Mouse (Mus musculus) erythroblast, embryonic 14.5 days (primary cell): Measurements from ENCODE around the gene Rft1. TPM values are rescaled to one million over a fixed set of nuclear protein-coding genes. Genes with fewer than 3 reads are reported as not detected.

Experiments used
- H3K27me3 ChIP-seq: 2 replicates; pipeline ENCODE4 v1.6.1; 2012; ENCODE audit warnings: inconsistent platforms; ENCODE audit not compliant: control insufficient read depth
- H3K36me3 ChIP-seq: 2 replicates; pipeline ENCODE4 v1.6.1; 2012; ENCODE audit warnings: mild to moderate bottlenecking, inconsistent platforms; ENCODE audit not compliant: control insufficient read depth
- H3K4me1 ChIP-seq: 2 replicates; pipeline ENCODE4 v1.6.1; 2012; ENCODE audit warnings: inconsistent platforms; ENCODE audit not compliant: control insufficient read depth
- H3K4me3 ChIP-seq: replicated peaks from 2 replicates; pipeline ENCODE3; 2012; ENCODE audit warnings: moderate library complexity, mild to moderate bottlenecking, inconsistent platforms
- H3K9me3 ChIP-seq: 2 replicates; pipeline ENCODE4 v1.6.1; 2012; ENCODE audit warnings: low read length, inconsistent platforms, mixed read lengths; ENCODE audit not compliant: control insufficient read depth
- GATA1 ChIP-seq: IDR thresholded peaks from 2 replicates; pipeline ENCODE4 v1.6.1; 2012; ENCODE audit warnings: low read length, inconsistent platforms, mixed read lengths
- TAL1 ChIP-seq: IDR thresholded peaks from 3 replicates; pipeline ENCODE4 v1.6.1; 2012; ENCODE audit warnings: low read length, inconsistent platforms, mixed read lengths
- polyA plus RNA-seq: library from polyadenylated mRNA; stranded (reverse); fragments of >175 nt; gene quantifications from 2 replicates; pipeline ENCODE4 v1.2.3, GENCODE M21; 2012

Gene Rft1
- polyA plus RNA-seq, 1 experiment = 0.05 TPM

DNA sequence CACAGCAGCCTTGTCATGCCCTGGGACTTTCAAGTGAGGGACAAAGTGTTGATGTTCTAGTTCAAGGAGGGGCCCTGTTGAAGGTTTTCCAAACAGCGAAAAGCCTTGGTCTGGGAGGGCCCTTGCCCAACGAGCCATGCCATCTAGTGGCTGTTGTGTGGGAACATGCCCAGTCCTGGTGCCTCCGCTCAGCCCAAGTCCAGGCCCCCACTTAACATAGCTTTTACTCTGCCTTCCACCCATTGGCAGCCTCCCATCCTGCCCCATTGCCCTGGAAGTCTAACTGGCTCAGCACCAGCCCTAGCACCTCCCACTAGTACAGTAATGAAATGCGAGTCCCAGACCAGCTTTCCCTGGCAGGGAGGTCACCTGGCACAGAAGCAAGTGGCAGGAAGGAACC lies 3.2 kb upstream of the Rft1 start:
- Histone ChIP-seq H3K36me3 (no peaks in the 10 kb centered on the region), H3K27me3 (no peaks in the 10 kb centered on the region), H3K9me3 (no peaks in the 10 kb centered on the region), H3K4me3 (no peak overlapping the region), H3K4me1 (peaks cover 20% of the 10 kb centered on the region)
- TF ChIP-seq GATA1 = no peak
- TF ChIP-seq TAL1 = no peak

DNA sequence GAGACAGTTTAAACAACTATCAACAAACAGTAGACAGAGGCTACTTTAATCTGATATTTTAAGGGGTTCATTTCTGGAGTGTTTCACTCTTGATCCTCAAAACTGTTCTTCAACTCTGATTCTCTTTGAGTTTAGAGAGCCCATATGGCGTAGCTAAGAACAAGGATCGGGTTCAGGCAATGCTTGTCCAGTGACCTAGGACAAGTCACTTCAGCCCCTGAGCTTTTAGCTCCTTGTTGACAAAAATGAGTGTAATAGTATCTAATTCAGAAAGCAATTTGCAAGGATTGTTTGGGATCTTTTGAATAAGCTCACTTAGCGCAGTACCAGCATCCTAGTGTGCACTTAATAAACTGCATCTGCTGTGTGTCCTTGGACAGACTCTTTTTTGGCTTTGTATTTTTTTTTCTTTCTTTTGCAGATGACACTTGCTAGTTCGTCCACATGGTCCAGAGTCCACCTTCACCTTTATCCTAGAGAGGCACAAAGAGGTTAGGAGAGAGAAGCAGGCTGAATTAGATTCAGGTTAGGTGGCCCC lies 600 bp downstream of the Rft1 start:
- no peak for TF ChIP-seq GATA1
- TF ChIP-seq TAL1 = no peak

DNA sequence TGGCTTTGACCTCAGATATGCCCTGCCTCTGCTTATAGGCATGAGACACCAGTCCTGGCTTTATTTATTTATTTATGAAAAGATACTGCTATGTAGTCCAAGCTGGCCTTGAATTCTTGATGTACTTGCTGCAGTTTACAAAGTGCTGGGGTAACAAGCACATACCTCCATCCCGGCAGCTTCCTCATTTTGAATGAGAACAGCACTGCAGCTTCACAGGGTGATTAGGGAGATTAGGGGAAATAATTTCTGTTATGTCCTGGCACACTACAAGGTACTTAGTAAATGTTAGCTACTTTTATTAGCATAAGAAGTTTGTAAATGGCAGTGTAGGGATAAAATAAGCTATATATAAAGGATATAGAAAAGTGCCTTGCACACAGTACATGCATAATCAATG lies 1.4 kb downstream of the Rft1 start:
- Histone ChIP-seq H3K9me3 (no peaks in the 10 kb centered on the region), H3K4me1 (peaks cover 20% of the 10 kb centered on the region), H3K36me3 (peaks cover 14% of the 10 kb centered on the region), H3K27me3 (no peaks in the 10 kb centered on the region), H3K4me3 (no peak overlapping the region)
- no peak for TF ChIP-seq GATA1
- no peak for TF ChIP-seq TAL1

More for the DNA sequence above, 600 bp downstream of the Rft1 start:
- H3K36me3 ChIP-seq = peaks cover 11% of the 10 kb centered on the region
- H3K9me3 ChIP-seq = no peaks in the 10 kb centered on the region
- peak overlapping the region; percentile 85 for H3K4me3 ChIP-seq
- H3K4me1 ChIP-seq = peaks cover 20% of the 10 kb centered on the region
- no peaks in the 10 kb centered on the region for H3K27me3 ChIP-seq

DNA sequence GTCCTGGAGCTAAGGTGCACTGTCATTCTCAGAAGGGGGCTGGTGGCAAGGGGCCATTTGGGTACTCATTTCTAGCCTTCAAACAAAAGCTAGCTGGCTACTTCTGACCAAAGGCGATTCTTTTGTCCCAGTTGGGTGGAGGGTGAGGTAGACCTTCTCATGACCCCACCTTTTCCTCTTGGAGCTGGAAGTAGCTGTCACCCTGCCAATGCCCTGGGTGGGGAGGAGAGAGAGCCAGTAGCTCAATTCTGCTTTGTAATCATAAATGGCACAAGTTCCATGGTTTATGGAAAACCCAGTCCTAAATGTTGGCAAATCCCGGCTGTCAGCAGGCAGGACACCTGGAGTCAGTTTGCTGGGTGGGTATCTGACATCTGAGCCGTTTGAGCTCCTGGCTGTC lies 11.9 kb downstream of the Rft1 start:
- peaks cover 4% of the 10 kb centered on the region for H3K4me1 ChIP-seq

DNA sequence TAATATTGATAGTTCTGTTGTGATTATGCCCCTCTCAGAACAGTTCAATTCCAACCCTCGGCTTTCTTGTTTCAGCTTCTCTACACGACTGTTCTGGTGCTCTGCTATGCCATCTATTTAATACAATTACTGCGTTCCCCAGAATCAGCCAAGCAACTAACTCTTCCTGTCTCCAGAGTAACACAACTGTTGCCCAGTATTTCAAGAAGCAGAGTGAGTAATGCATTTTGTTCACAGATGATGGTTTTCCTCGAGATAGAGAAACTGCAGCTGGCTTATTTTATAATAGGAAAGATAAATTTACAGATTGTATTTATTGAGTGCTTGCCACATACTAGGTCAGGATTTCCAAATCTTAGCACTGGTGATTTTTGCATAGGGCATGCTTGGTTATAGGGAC lies 12.4 kb downstream of the Rft1 start:
- TF ChIP-seq GATA1 (no peak), TAL1 (no peak)
- Histone ChIP-seq H3K36me3 (peaks cover 78% of the 10 kb centered on the region), H3K4me1 (peaks cover 6% of the 10 kb centered on the region), H3K27me3 (no peaks in the 10 kb centered on the region), H3K4me3 (no peak overlapping the region), H3K9me3 (no peaks in the 10 kb centered on the region)

More for the DNA sequence above, 11.9 kb downstream of the Rft1 start:
- Histone ChIP-seq H3K4me3 (no peak overlapping the region), H3K27me3 (no peaks in the 10 kb centered on the region), H3K36me3 (peaks cover 80% of the 10 kb centered on the region), H3K9me3 (no peaks in the 10 kb centered on the region)
- no peak for TF ChIP-seq TAL1
- TF ChIP-seq GATA1 = no peak

DNA sequence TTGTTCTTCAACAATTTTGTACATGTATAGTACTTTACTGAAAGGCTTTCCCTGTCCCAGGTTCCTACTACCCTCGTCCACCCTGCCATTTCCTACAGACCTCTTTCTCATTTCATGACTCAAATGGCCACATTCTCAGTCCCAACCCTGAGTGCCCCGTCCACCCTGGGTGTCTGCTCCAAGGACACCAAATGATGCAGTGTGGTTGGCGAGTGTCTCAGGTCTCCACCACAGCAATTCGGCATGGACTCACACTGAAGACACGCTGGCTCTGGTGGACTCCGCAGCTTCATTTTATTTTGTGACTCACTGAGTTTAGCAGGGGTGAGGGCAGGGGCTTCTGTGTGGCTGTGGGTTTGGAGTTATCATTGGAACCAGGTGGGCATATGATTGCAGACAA lies 16.0 kb downstream of the Rft1 start:
- Histone ChIP-seq H3K4me3 (no peak overlapping the region), H3K27me3 (no peaks in the 10 kb centered on the region), H3K4me1 (peaks cover 13% of the 10 kb centered on the region), H3K9me3 (no peaks in the 10 kb centered on the region), H3K36me3 (peaks cover 70% of the 10 kb centered on the region)
- TF ChIP-seq GATA1 (no peak), TAL1 (no peak)

DNA sequence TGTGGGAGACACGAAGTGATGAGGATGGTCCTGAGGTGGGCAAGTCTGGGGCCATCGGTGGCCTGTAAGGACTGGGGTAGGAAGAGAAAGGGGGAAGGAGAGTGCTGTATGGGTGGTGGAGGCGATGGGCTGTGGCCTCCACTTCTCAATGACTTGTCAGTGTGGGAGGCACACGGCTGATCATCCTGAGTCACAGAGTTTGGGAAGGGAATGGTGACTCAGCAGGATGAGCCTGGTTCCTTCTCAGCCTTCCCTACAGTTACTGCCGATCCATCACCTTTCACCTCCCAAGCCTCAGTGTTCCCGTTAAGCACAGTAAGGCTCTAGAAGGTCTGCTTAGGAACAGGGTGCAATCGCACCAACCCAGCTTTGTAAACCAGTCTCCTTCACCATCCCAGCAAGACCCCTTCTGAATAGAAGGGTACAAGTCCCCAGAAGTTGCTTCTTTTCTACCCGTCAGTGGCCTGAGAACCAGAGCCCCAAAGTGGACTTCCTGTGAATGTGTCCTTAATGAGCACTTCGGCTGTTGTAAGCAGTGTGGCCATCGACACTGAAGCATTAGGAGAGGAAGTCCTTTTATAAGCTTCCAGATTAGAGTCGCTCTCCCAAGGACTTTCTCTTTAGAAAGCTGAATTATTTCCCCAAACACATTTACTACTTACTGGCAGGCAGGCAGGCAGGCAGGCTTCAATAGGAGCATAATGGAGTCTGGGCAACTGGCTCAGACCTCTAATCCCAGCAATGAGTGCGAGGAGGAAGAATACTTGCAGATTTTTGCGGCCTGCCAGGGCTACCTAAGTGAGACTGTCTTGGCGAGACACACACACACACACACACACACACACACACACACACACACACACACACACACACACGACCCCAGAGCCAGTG lies 17.2 kb downstream of the Rft1 start:
- Histone ChIP-seq H3K4me1 (peaks cover 14% of the 10 kb centered on the region), H3K9me3 (no peaks in the 10 kb centered on the region), H3K4me3 (no peak overlapping the region), H3K36me3 (peaks cover 60% of the 10 kb centered on the region), H3K27me3 (no peaks in the 10 kb centered on the region)
- no peak for TF ChIP-seq GATA1
- no peak for TF ChIP-seq TAL1

DNA sequence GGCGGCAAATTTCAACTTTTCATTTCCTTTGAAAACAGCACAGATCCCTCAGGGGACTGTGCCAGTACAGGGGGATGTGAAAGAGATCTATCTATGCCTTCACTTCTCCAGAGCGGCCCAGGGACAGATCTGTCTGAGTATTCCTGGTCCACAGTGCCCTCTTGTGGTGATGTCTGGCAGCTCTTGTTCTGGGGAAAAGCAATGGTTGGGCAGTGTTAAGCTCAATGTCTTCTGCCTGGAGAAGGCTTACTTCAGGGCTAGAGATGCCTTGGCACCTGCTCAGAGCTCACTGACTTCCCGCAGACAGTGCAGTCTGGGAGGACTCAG lies 17.8 kb downstream of the Rft1 start:
- Histone ChIP-seq H3K27me3 (no peaks in the 10 kb centered on the region), H3K4me3 (no peak overlapping the region), H3K4me1 (peaks cover 14% of the 10 kb centered on the region), H3K36me3 (peaks cover 60% of the 10 kb centered on the region), H3K9me3 (no peaks in the 10 kb centered on the region)
- no peak for TF ChIP-seq GATA1
- TF ChIP-seq TAL1 = no peak

DNA sequence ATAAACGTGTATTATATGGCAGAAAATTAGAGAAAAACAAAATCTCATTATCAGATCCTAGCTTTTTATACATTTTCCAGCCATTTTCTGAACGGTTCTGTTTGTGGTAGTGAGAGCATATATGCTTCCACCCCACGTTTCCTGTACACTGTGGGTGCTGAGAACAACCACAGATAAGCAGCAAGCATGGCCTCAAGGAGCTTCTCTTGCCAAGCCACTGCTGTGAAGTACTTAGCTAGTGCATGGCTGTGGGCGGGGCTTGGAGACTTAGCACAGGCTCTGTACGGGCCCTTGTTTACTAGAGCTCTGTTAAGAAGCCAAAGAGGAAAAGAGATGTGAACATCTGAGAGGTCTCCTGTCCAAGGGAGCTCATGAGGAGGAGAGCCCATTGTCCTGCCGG lies 20.8 kb downstream of the Rft1 start:
- Histone ChIP-seq H3K36me3 (peaks cover 56% of the 10 kb centered on the region), H3K4me1 (peaks cover 12% of the 10 kb centered on the region), H3K27me3 (no peaks in the 10 kb centered on the region), H3K9me3 (no peaks in the 10 kb centered on the region), H3K4me3 (no peak overlapping the region)
- TF ChIP-seq GATA1 (no peak), TAL1 (no peak)
